Mouse (Mus musculus): ENCODE results near the gene Dffb.

DNA sequence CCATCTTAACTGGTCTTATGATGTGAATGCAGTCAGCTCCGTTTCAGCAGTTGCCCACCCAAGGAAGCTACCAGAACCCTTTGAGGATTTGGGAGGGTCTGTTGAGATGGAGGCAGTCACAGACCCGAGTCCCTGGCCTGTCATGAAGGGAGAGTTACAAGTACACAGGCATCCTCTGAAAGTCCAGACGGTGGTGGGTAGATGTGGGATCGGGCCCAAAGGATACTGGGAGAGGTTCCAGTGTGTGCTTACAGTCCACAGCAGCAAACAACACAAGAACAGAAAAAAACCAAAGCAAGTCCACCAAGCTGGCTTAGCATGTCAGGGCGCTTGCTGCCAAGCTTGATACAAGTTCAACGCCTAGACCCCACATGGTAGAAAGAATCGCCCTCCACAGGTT lies 12.3 kb downstream of the Dffb start:
- TF ChIP-seq CTCF (conservative IDR thresholded peaks at IDR 0.05; ENCODE audit: low read length) (no peak), NANOG (IDR thresholded peaks at IDR 0.05; ENCODE audit: borderline replicate concordance, low read length) (no peak)

All from E14TG2a.4 (cell line).